Mouse (Mus musculus) liver, postnatal 0 days (tissue): Measurements from ENCODE around the gene Slc38a9.

Experiments
- CTCF ChIP-seq: sonication (generic); IDR thresholded peaks from 2 replicates; pipeline ENCODE4 v1.5.1; 2016; ENCODE audit warnings: antibody characterized with exemption, low read depth
- EP300 ChIP-seq: IDR thresholded peaks from 2 replicates; pipeline ENCODE4 v1.6.1; 2016; ENCODE audit warnings: antibody characterized with exemption, low read depth, mild to moderate bottlenecking

DNA sequence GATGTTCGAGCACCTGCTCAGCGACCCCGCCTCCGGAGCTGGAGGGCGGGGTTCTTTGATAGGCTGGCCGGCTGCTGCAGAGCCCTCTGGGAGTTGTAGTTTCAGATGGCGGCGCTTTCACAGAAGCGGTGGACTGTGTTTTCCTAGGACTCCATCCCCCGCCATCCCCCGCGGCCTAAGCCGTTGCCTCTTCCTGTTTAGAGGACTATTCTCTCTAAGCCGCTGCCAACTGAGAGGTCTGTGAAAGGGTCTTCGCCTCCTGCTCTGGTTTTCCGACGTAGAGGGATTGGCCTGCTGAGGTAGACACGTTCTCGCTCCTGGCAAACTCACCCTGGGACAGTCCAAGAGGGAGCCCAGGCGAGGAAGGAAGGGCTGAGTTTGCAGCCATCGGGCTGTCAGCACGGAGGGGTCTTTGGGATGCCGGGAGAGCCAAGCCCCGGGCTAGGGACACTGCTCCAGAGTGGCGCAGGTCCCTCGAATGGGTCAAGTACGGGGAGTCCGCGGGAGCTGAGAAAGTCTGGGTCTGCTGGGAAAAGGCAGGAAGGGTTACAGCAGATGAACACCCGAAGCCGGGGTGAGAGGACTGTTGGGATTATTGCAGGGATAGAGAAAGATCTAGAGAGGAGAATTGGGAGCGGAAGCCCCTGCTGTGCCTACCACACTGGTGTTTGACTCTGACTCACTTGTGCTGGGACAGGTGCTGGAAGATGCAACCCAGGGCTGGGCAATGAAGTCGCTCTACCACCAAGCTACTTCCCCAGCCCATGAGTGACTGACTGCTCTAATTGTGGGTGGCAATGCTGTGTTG, at the start of gene Slc38a9:
- no peak for TF ChIP-seq CTCF
- no peak for TF ChIP-seq EP300
